Mouse (Mus musculus) embryonic fibroblast, embryonic 13.5 days (primary cell): ENCODE results near the gene Shpk.

Experiments
- CTCF ChIP-seq: IDR thresholded peaks from 2 replicates; pipeline ENCODE4 v1.5.1; 2011; ENCODE audit warnings: mild to moderate bottlenecking, control low read depth, low read length, moderate library complexity, borderline replicate concordance; ENCODE audit not compliant: insufficient read depth
- POLR2A ChIP-seq: IDR thresholded peaks from 2 replicates; pipeline ENCODE4 v1.6.1; 2011; ENCODE audit warnings: low read depth, mild to moderate bottlenecking, control low read depth, low read length, moderate library complexity

- TF ChIP-seq POLR2A (no peak), CTCF (no peak)
Measured at GRCm38 (mm10) chr11:73198190-73198589, 1.1 kb upstream of the Shpk start.
